In genomic region chr17:56510473-56510969, GRCm38 (mm10) we compare ENCODE assay signal across 9 mouse cellular contexts. TPM values are rescaled to one million over a fixed set of nuclear protein-coding genes. Genes with fewer than 3 reads are reported as not detected.
DNase-seq lines count a peak whose midpoint lies in the region; ATAC-seq lines count a peak whose summit lies in the region.
"Had no signal": no experiment of that assay in that cellular context is flagged by ENCODE, and none has a peak within 500 bp of the region (broad histone marks: within the 10 kb centered on the region; RNA-seq: fewer than 3 reads in every experiment).

No protein-coding gene starts in this region.

- no peak for ATAC-seq in kidney, embryonic 14.5 days (ENCODE audit: low FRiP score, low TSS enrichment)
- no peak for ATAC-seq in forebrain, embryonic 12.5 days (ENCODE audit: low FRiP score)
- no peak for ATAC-seq in frontal cortex, adult (ENCODE audit: low TSS enrichment)

- DNase-seq in kidney, adult 9 months: no peak
- peak; percentile 70 for DNase-seq in brain, adult 2 months (ENCODE audit: low read depth, low spot score)
- DNase-seq in limb, embryonic 10.5 days (ENCODE audit: low spot score): no peak
- DNase-seq in embryo, embryonic 10.5 days (ENCODE audit: low spot score): no peak
- DNase-seq in spleen, postnatal 14 days (ENCODE audit: low spot score in 2 of 2): no peak

- 0 out of 2 replicates have a peak overlapping the region, but pooled peaks have one; percentile 38 for H3K4me2 ChIP-seq in kidney, embryonic 14.5 days (replicated peaks; ENCODE audit: low read depth, low read length)
- peak overlapping the region; percentile 27 for H3K4me2 ChIP-seq in forebrain, embryonic 12.5 days

- no peak overlapping the region for H3K27ac ChIP-seq in kidney, embryonic 14.5 days (ENCODE audit: low read depth, low read length)
- peak overlapping the region; percentile 95 for H3K27ac ChIP-seq in forebrain, embryonic 12.5 days
- peak overlapping the region; percentile 58; the same call in 1 of the 2 replicates for H3K27ac ChIP-seq in limb, embryonic 10.5 days
- H3K27ac ChIP-seq: kidney, postnatal 0 days had no signal

- H3K9me3 ChIP-seq in kidney, embryonic 14.5 days (ENCODE audit: control insufficient read depth, low read length): no peaks in the 10 kb centered on the region; the same call in none of the 2 replicates
- 0 out of 2 replicates have a peak, but pooled peaks cover 3% of the 10 kb centered on the region for H3K9me3 ChIP-seq in forebrain, embryonic 12.5 days
- H3K9me3 ChIP-seq in limb, embryonic 10.5 days (replicated peaks): no peaks in the 10 kb centered on the region

- H3K36me3 ChIP-seq in kidney, embryonic 14.5 days (ENCODE audit: control insufficient read depth, insufficient read depth, low read length): no peaks in the 10 kb centered on the region
- no peaks in the 10 kb centered on the region for H3K36me3 ChIP-seq in forebrain, embryonic 12.5 days (replicated peaks)
- H3K36me3 ChIP-seq in limb, embryonic 10.5 days: no peaks in the 10 kb centered on the region

- H3K4me1 ChIP-seq in kidney, embryonic 14.5 days (ENCODE audit: control insufficient read depth, insufficient read depth, low read length): peaks cover 19% of the 10 kb centered on the region; the same call in 1 of the 2 replicates
- H3K4me1 ChIP-seq in forebrain, embryonic 12.5 days: peaks cover 66% of the 10 kb centered on the region
- H3K4me1 ChIP-seq in limb, embryonic 10.5 days: peaks cover 60% of the 10 kb centered on the region

- peak overlapping the region; percentile 26 for H3K4me3 ChIP-seq in kidney, embryonic 14.5 days (ENCODE audit: low read length)
- H3K4me3 ChIP-seq in forebrain, embryonic 12.5 days (replicated peaks): peak overlapping the region; percentile 23; the same call in 1 of the 2 replicates
- H3K4me3 ChIP-seq in limb, embryonic 10.5 days: peak overlapping the region; percentile 37

- peaks cover 43% of the 10 kb centered on the region for H3K27me3 ChIP-seq in kidney, embryonic 14.5 days (ENCODE audit: control insufficient read depth, insufficient read depth, low read length)
- peaks cover 53% of the 10 kb centered on the region for H3K27me3 ChIP-seq in forebrain, embryonic 12.5 days
- peaks cover 74% of the 10 kb centered on the region for H3K27me3 ChIP-seq in limb, embryonic 10.5 days (ENCODE audit: low read depth, poor library complexity, severe bottlenecking)

- 27% methylated on average over 27 of the region's 27 CpGs for WGBS in kidney, embryonic 14.5 days
- WGBS in forebrain, embryonic 12.5 days: 33% methylated on average over 27 of the region's 27 CpGs
- WGBS in limb, embryonic 10.5 days: 30% methylated on average over 27 of the region's 27 CpGs

- H3K9ac ChIP-seq in kidney, embryonic 14.5 days (ENCODE audit: low read depth, low read length): no peak overlapping the region
- H3K9ac ChIP-seq in forebrain, embryonic 12.5 days: 0 out of 2 replicates have a peak overlapping the region, but pooled peaks have one; percentile 21

RNA-seq across cellular contexts. Expression of gene Znrf4, which starts 1.7 kb away (rescaled TPM):
- polyA plus RNA-seq in kidney, embryonic 14.5 days (2014; fragmentation: Nextera tagmentation; extraction: Ambion mirVana): not detected in 2 replicates
- polyA plus RNA-seq in forebrain, embryonic 12.5 days (2016; fragmentation: Nextera tagmentation; extraction: Ambion mirVana): not detected in 2 replicates
- polyA plus RNA-seq in limb, embryonic 10.5 days (2016; fragmentation: Nextera tagmentation; extraction: Ambion mirVana): not detected in 2 replicates
- polyA plus RNA-seq: kidney, postnatal 0 days had no signal

RNA-seq across cellular contexts. Expression of gene Ptprs, which starts 34.2 kb away (rescaled TPM):
- 115 and 122 TPM in 2 replicates for polyA plus RNA-seq in kidney, embryonic 14.5 days (2014; fragmentation: Nextera tagmentation; extraction: Ambion mirVana)
- polyA plus RNA-seq in forebrain, embryonic 12.5 days (2016; fragmentation: Nextera tagmentation; extraction: Ambion mirVana): 330 and 331 TPM in 2 replicates
- 69.5 and 83.2 TPM in 2 replicates for polyA plus RNA-seq in limb, embryonic 10.5 days (2016; fragmentation: Nextera tagmentation; extraction: Ambion mirVana)

RNA-seq across cellular contexts. Expression of gene Gm20219, which starts 43.7 kb away (rescaled TPM):
- 1.6 and 1.8 TPM in 2 replicates for polyA plus RNA-seq in kidney, embryonic 14.5 days (2014; fragmentation: Nextera tagmentation; extraction: Ambion mirVana)
- 0.87 and 1.4 TPM in 2 replicates for polyA plus RNA-seq in forebrain, embryonic 12.5 days (2016; fragmentation: Nextera tagmentation; extraction: Ambion mirVana)
- polyA plus RNA-seq in limb, embryonic 10.5 days (2016; fragmentation: Nextera tagmentation; extraction: Ambion mirVana): 0.58 and 1.3 TPM in 2 replicates
